Mouse (Mus musculus) hindbrain, embryonic 12.5 days (tissue): ENCODE measurements at regions not wholly inside any gene's neighbourhood (a gene's known extent, or its start where the extent isn't known, plus 50 kb on each side); places are given as distances from the start of the nearest gene placed in this dataset.

Experiments used
- ATAC-seq: fragments of 200-750 bp; cut with Nextera tagmentation; 2 replicates; pipeline ENCODE4 v1.8.0; 2017; ENCODE audit warnings: moderate TSS enrichment; ENCODE audit not compliant: low FRiP score
- H3K27ac ChIP-seq: fragments of 300-500 bp; sonication (generic); 2 replicates; pipeline ENCODE4 v1.5.1; 2016; ENCODE audit warnings: mild to moderate bottlenecking
- H3K27me3 ChIP-seq: fragments of 300-500 bp; sonication (generic); 2 replicates; pipeline ENCODE4 v1.6.1; 2016; ENCODE audit warnings: mild to moderate bottlenecking
- H3K36me3 ChIP-seq: fragments of 300-500 bp; sonication (generic); 2 replicates; pipeline ENCODE4 v1.6.1; 2016; ENCODE audit warnings: mild to moderate bottlenecking
- H3K4me1 ChIP-seq: fragments of 300-500 bp; sonication (generic); 2 replicates; pipeline ENCODE4 v1.6.1; 2016
- H3K4me2 ChIP-seq: fragments of 300-500 bp; sonication (generic); replicated peaks from 2 replicates; pipeline ENCODE4 v1.6.1; 2016; ENCODE audit warnings: mild to moderate bottlenecking
- H3K4me3 ChIP-seq: fragments of 300-500 bp; sonication (generic); 2 replicates; pipeline ENCODE4 v1.5.1; 2016; ENCODE audit warnings: mild to moderate bottlenecking
- H3K9ac ChIP-seq: fragments of 300-500 bp; sonication (generic); 2 replicates; pipeline ENCODE4 v1.6.1; 2016; ENCODE audit warnings: mild to moderate bottlenecking, moderate library complexity
- H3K9me3 ChIP-seq: fragments of 300-500 bp; sonication (generic); replicated peaks from 2 replicates; pipeline ENCODE4 v1.6.1; 2016; ENCODE audit warnings: mild to moderate bottlenecking
- WGBS: fragments of 180-500 bp; shearing (Covaris S2); methylation state at CpG from one replicate; pipeline ENCODE4 v1.1.7; 2016; 5-methylcytosine and 5-hydroxymethylcytosine counted together

DNA sequence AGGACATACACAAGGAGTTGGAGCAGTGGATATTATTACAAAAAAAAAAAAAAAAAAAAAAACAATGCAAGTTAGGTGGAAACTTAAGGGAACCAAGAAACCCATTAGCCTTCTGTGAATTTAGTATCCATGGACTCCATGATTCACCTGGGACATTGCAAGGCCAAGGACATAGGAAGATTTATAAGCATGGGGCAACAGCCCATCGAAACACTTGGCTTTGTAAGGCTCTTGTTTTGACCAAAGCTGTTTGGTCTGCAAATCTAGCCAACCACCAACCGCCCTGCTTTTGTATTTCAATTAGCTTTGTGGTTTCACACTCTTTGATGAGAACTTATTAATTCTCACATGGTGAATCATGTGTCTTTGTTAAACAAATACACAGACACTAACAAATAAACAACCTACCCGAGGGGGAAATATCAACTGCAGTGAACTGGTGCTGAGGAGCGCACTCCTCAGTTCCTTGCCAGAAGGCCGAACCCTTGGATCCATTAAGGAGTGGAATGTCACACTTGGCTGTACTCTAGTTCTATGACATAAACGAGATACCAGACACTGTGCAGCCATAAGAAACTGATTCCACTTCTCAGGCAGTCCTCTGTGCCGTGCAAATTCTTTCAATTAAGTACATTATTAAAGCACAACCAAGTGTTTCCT lies 529.7 kb downstream of the Tmem38b start:
- 70% methylated on average over 7 of the region's 7 CpGs for WGBS
- H3K4me1 ChIP-seq = no peaks in the 10 kb centered on the region; the same call in 1 of the 2 replicates
- no peak overlapping the region for H3K4me3 ChIP-seq
- H3K9ac ChIP-seq = no peak overlapping the region
- no peak overlapping the region for H3K4me2 ChIP-seq
- H3K27ac ChIP-seq = no peak overlapping the region
- H3K36me3 ChIP-seq = no peaks in the 10 kb centered on the region
- ATAC-seq = no peak
- no peaks in the 10 kb centered on the region for H3K27me3 ChIP-seq
- H3K9me3 ChIP-seq = no peaks in the 10 kb centered on the region

DNA sequence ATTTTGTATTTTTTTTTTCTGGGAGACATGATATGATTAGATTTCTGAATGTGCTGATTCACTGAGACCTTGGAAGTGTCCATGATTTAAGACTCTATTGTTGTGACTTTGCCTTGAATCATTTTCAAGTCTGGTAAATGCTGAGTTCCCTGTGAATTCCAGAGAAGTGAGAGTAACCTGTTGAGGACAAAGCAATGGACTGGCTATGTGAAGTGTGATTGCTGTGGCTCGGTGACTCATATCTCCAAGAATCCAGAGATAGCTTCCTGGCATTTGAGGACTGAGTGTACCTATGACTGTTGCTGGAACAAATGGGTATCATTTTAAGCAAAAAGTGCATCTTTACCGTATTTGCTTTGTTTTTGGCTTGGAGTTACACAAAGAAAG lies 530.2 kb downstream of the Tmem38b start:
- Histone ChIP-seq H3K27me3 (no peaks in the 10 kb centered on the region), H3K4me3 (no peak overlapping the region), H3K36me3 (no peaks in the 10 kb centered on the region), H3K4me2 (no peak overlapping the region), H3K27ac (no peak overlapping the region), H3K4me1 (no peaks in the 10 kb centered on the region; the same call in 1 of the 2 replicates), H3K9me3 (no peaks in the 10 kb centered on the region), H3K9ac (no peak overlapping the region)
- no peak for ATAC-seq
- 87% methylated on average over 2 of the region's 2 CpGs for WGBS

DNA sequence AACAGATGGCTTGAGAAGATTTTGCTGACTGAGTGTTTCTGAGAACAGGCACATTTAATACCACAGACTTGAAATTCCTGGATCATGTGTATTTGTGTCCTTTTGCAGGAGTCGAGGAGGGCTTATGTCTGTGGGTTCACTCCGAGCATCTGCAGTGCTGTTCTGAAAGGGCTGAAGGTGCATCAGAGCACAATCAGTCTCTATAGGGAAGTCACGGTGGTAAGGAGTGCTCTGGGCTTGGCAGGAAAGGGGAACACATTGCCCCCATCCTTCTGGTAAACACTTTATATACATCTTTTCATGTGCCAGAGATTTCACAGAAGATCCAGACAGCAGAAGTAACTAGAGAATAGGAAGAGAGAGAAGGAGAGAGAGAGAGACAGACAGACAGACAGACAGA lies 545.1 kb downstream of the Tmem38b start:
- ATAC-seq = no peak
- Histone ChIP-seq H3K9ac (no peak overlapping the region), H3K36me3 (no peaks in the 10 kb centered on the region), H3K4me3 (no peak overlapping the region), H3K4me1 (peaks cover 40% of the 10 kb centered on the region), H3K27ac (peak overlapping the region; percentile 62), H3K4me2 (no peak overlapping the region), H3K27me3 (no peaks in the 10 kb centered on the region), H3K9me3 (no peaks in the 10 kb centered on the region)
- 44% methylated on average over 3 of the region's 3 CpGs for WGBS

DNA sequence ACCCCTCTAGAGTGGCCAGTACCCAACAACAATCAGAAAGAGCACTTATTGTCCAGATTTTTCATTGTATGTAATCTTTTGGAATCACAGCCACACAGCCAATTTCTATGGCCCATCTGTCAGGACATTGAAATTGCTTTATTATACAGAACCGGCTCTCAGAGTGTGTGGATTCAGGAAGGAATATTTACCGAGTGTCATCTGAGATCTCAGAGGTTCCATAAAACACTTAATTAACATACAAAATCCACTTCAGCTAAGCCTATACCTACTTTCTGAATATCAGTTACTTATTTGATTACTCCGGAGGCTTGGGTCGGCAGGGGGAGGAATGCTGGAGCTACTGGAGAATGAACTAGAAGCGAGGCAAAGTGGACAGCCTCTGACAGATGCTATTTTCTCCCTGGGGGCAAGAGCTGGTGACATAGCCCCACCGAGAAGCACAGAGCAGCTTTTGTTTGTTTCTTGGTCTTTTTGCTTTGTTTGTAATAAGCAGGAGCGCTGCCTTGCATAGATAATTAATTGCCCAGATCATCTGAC lies 545.6 kb downstream of the Tmem38b start:
- peaks cover 40% of the 10 kb centered on the region for H3K4me1 ChIP-seq
- H3K4me2 ChIP-seq = no peak overlapping the region
- H3K27ac ChIP-seq = peak overlapping the region; percentile 62

DNA sequence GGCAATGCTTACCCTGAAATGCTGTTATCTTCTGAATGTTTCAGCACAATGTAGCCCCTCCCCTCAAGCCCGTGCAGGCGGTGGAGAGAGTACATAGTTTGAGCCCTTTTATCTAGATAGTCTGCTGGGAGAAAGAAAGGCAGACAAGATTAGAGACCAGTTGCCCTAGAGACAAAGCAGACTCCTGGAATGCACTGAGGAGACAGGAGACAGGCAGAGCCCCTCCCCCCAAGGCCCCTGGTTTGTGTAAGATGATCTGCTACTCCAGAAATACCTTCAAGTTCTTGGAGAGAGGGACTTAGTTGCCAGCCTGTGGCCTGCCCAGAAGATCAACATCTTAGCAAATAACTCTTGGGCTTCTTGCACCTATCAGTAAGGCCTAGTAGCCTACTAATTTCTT lies 547.8 kb downstream of the Tmem38b start:
- no peaks in the 10 kb centered on the region for H3K27me3 ChIP-seq
- no peaks in the 10 kb centered on the region for H3K36me3 ChIP-seq
- H3K4me2 ChIP-seq = no peak overlapping the region
- no peak overlapping the region for H3K4me3 ChIP-seq
- peak overlapping the region; percentile 66 for H3K27ac ChIP-seq
- ATAC-seq = peak; percentile 21; the same call in 1 of the 2 replicates
- H3K9me3 ChIP-seq = no peaks in the 10 kb centered on the region
- H3K9ac ChIP-seq = no peak overlapping the region
- peaks cover 40% of the 10 kb centered on the region for H3K4me1 ChIP-seq
- 9% methylated on average over 2 of the region's 2 CpGs for WGBS

More for the DNA sequence above, 545.6 kb downstream of the Tmem38b start:
- ATAC-seq = peak; percentile 78
- Histone ChIP-seq H3K9me3 (no peaks in the 10 kb centered on the region), H3K9ac (no peak overlapping the region), H3K4me3 (no peak overlapping the region), H3K36me3 (no peaks in the 10 kb centered on the region), H3K27me3 (no peaks in the 10 kb centered on the region)
- WGBS = 9% methylated on average over 7 of the region's 7 CpGs

DNA sequence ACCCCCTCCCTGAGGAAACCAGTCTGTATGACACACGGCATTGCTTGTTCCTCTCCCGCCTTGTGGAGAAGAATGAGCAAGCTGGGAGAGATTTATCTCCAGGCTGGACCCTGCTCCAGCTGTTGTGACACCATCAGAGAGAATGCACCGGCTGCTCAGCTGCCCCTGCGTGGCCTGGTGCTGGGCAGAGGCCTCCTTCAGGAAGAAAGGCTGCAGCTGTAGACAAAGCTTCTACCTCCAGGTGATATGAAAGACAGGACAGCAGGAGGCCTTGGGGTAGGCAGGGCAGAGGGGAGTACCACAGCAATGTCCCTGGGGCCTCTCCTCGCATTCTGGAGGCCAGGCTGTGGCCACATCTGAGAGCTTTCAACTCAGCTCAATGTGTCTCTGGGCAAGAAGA lies 548.6 kb downstream of the Tmem38b start:
- peaks cover 40% of the 10 kb centered on the region for H3K4me1 ChIP-seq
- H3K27ac ChIP-seq = peak overlapping the region; percentile 66
- no peak overlapping the region for H3K9ac ChIP-seq
- no peaks in the 10 kb centered on the region for H3K9me3 ChIP-seq
- WGBS = 8% methylated on average over 5 of the region's 5 CpGs
- no peaks in the 10 kb centered on the region for H3K27me3 ChIP-seq
- ATAC-seq = no peak
- H3K4me3 ChIP-seq = no peak overlapping the region
- no peaks in the 10 kb centered on the region for H3K36me3 ChIP-seq
- H3K4me2 ChIP-seq = no peak overlapping the region

DNA sequence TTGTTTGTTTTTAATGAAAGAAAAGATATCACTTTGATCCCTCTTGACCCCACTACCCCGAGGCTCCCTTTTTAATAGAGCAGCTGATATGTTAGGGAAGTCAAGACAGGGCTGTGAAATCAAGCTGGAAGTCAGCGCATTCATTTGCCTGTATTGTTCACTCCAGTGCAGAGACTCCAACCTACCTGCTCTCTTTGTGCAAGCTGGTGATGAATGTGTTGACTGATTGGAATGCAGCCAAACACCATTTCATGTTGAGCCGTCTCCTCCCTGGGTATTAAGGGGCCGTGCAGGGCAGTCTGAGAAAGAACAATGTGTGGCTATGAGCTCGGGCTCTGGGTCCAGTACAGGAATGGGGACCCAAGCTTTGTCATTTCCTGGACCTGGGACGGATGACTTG lies 557.4 kb upstream of the Zfp462 start:
- ATAC-seq = peak; percentile 58; the same call in 1 of the 2 replicates
- Histone ChIP-seq H3K36me3 (no peaks in the 10 kb centered on the region), H3K4me1 (peaks cover 15% of the 10 kb centered on the region; the same call in 1 of the 2 replicates), H3K27me3 (no peaks in the 10 kb centered on the region), H3K4me2 (no peak overlapping the region), H3K4me3 (no peak overlapping the region), H3K9ac (no peak overlapping the region), H3K9me3 (no peaks in the 10 kb centered on the region), H3K27ac (no peak overlapping the region)
- 37% methylated on average over 6 of the region's 6 CpGs for WGBS

DNA sequence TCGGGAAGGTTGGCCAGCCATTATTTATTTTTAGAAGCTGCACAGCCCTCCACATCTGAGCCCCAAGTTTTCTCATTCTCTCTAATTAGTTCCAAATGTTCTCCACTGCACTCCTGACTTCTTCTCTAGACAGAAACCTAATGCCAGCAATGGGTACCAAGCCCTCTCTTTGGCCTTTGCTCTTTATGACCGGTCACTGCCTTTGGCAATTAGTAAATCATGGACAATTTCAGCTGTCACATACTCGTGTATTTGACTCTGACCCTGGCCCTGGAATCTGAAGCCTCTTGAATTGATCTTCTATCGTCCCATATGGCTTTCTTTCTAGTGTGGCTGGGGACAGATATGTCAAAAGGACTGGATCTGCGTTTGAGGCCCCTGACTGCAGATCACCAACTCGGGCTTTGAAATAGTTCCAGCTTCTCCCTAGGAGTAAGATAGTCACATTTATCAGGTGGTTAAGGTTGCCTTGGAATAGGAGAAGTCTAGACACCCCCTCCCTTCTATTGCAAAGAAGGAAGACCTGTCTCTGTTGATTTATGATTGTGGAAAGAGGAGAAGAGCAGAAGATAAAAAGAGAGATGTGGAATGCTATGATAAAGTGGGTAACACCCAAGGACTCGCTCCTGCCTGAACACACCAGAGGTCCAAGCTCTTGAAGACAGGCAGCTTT lies 553.2 kb upstream of the Zfp462 start:
- Histone ChIP-seq H3K4me2 (no peak overlapping the region), H3K36me3 (no peaks in the 10 kb centered on the region), H3K27me3 (no peaks in the 10 kb centered on the region), H3K4me1 (peaks cover 12% of the 10 kb centered on the region; the same call in 1 of the 2 replicates), H3K27ac (no peak overlapping the region), H3K9me3 (no peaks in the 10 kb centered on the region), H3K4me3 (no peak overlapping the region), H3K9ac (no peak overlapping the region)
- 55% methylated on average over 7 of the region's 7 CpGs for WGBS
- no peak for ATAC-seq

DNA sequence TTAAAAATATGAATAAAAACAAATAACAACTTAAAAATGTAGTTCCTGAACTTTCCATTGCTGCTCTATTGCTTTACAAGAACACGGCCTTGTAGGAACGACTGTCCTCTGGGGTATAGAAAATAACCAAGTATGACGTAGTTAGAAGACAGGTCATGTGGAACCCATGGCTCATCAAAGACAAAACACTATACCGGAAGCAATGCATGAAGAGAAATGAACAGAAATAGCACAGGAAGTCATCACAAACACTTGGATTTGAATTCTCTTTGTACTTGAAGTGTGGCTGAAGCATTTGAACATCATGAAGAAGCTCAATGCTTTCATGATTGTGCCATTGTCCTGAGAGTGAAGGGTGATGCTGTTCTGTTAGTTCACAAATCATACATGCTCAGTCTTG lies 538.7 kb upstream of the Zfp462 start:
- no peak overlapping the region for H3K4me2 ChIP-seq

DNA sequence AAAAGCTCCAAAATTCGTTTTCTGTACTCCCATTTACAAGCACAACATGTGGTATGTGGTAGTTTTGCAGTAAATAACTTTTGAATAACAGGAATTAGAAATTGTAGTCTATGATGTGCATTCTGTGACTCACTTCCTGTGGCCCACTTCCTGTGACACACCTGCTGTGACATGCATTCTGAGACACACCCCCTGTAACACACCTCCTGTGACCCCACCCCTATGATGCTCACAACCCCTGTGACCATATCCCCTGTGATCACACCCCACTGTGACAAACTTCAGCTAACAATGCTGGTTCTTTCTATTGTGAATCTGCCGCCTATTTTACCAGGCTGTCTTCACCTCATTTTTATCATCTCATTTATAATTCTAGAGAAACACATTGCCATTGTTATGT lies 536.9 kb upstream of the Zfp462 start:
- Histone ChIP-seq H3K27ac (no peak overlapping the region), H3K36me3 (no peaks in the 10 kb centered on the region), H3K9me3 (no peaks in the 10 kb centered on the region), H3K4me1 (no peaks in the 10 kb centered on the region), H3K27me3 (no peaks in the 10 kb centered on the region), H3K9ac (no peak overlapping the region), H3K4me2 (no peak overlapping the region), H3K4me3 (no peak overlapping the region)
- 43% methylated on average over 2 of the region's 2 CpGs for WGBS
- no peak for ATAC-seq

More for the DNA sequence above, 538.7 kb upstream of the Zfp462 start:
- 85% methylated on average over 4 of the region's 4 CpGs for WGBS
- H3K36me3 ChIP-seq = no peaks in the 10 kb centered on the region
- no peak for ATAC-seq
- H3K4me3 ChIP-seq = no peak overlapping the region
- H3K9me3 ChIP-seq = no peaks in the 10 kb centered on the region
- H3K9ac ChIP-seq = no peak overlapping the region
- H3K4me1 ChIP-seq = no peaks in the 10 kb centered on the region
- no peak overlapping the region for H3K27ac ChIP-seq
- no peaks in the 10 kb centered on the region for H3K27me3 ChIP-seq

DNA sequence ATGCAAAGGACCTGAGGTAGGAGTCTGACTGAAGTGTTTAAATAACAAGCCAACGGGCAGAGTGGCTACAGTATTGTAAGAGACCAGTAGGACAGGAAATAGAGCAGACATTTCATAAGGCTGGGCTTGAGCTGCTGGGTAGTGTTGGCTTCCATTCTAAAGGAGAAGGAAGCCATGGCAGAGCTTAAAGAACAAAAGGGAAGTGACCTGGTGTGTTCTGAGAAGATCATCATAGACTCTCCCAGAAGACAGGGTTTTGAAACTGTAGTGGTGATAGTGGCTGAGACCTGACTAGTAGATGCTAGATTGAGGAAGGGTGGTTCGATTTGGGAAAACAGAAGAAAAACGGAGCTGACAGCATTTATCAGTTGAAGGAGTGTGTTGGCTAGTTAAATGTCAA lies 514.1 kb upstream of the Zfp462 start:
- no peak for ATAC-seq
- WGBS = 81% methylated on average over 3 of the region's 3 CpGs

DNA sequence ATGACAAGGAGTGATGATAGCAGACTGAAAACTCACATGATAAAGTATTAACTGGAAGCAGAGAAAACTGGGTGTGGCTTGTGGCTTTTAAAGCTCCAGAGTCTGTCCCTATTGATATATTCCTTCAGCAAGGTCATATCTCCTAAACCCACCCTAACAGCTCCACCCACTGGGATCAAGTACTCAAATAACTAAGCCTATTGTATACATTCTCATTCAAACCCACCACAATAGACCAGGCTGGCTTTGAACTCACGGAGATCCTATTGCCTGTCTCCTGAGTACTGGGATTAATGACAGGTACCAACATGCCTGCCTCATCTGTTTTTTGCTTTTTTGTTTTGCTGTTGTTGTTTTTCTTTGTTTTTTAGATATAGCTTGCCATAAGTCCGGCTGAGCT lies 484.3 kb upstream of the Zfp462 start:
- H3K27me3 ChIP-seq = no peaks in the 10 kb centered on the region
- H3K4me1 ChIP-seq = no peaks in the 10 kb centered on the region
- H3K36me3 ChIP-seq = no peaks in the 10 kb centered on the region
- H3K4me2 ChIP-seq = no peak overlapping the region
- no peaks in the 10 kb centered on the region for H3K9me3 ChIP-seq
- ATAC-seq = no peak
- H3K27ac ChIP-seq = no peak overlapping the region
- no peak overlapping the region for H3K9ac ChIP-seq
- WGBS = 74% methylated on average over 2 of the region's 2 CpGs
- no peak overlapping the region for H3K4me3 ChIP-seq

More for the DNA sequence above, 514.1 kb upstream of the Zfp462 start:
- H3K4me1 ChIP-seq = no peaks in the 10 kb centered on the region
- no peaks in the 10 kb centered on the region for H3K36me3 ChIP-seq
- no peaks in the 10 kb centered on the region for H3K9me3 ChIP-seq
- no peak overlapping the region for H3K9ac ChIP-seq
- H3K27ac ChIP-seq = no peak overlapping the region
- H3K27me3 ChIP-seq = no peaks in the 10 kb centered on the region
- H3K4me3 ChIP-seq = no peak overlapping the region
- H3K4me2 ChIP-seq = no peak overlapping the region

DNA sequence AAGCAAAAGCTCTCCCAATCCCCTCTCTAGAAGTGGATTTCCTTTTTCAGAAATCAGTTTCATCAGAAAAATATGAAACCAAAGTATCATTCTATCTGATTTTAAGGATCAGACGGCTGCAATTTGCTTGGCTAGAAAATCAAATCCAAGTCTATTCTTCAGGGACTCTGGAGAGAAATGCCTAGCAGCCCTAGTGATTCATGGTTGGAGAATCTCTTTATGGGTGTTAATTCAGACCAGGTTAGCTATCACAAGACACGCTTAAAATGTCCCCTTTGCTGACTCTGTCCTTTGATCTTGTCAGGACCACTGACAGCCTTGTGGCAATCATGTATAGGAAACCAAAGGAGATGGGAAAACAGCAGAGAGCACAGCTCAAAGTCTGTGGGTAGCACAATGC lies 475.7 kb upstream of the Zfp462 start:
- Histone ChIP-seq H3K9ac (no peak overlapping the region), H3K9me3 (no peaks in the 10 kb centered on the region), H3K4me1 (peaks cover 2% of the 10 kb centered on the region; the same call in 1 of the 2 replicates), H3K4me2 (no peak overlapping the region), H3K27me3 (no peaks in the 10 kb centered on the region), H3K36me3 (no peaks in the 10 kb centered on the region), H3K4me3 (no peak overlapping the region), H3K27ac (no peak overlapping the region)
- WGBS = 68% methylated on average over 2 of the region's 2 CpGs
- no peak for ATAC-seq
